Mouse (Mus musculus): ENCODE measurements around the gene Pfkp. TPM values are rescaled to one million over a fixed set of nuclear protein-coding genes. Genes with fewer than 3 reads are reported as not detected.

Pfkp gene
- polyA plus RNA-seq (2014; fragmentation: Nextera tagmentation; extraction: Ambion mirVana): 9.6 and 16.7 TPM in 2 replicates

DNA sequence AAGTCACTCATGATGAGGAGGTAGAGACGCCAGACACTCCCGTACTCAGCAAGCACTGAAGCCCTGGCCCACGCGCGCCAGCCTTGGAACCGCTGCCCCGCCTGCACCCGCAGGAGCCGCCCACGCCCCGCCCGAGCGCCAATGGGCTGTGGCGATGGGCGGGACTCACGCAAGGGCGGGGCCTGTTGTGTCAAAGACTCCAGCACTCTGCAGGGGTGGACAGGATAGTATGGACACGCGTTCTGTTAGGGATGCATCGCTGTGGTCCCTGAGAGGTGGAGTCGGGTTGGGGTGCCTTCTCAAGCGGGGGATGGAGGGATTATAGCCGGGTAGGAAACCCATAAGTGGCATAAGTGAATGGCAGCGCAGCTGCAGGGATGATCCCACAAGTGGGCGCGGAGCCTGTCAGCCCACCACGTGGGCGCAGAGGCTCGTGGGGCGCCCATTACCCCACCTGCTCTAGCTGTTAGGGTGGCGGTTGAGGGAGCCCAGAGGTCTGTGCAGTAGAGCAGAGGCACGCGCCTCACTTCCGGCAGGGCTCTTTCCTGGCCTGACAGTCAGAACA, at the start of gene Pfkp:
Gene Pfkp, minus strand, starts transcription at position 109 of the 565 bp plus-strand sequence.
- Histone ChIP-seq H3K4me2 (replicated peaks; ENCODE audit: low read depth, low read length) (peak within 1 kb of the TSS; percentile 83), H3K9me3 (ENCODE audit: control insufficient read depth, low read length) (no peaks in the 10 kb centered on the region), H3K27me3 (ENCODE audit: control insufficient read depth, insufficient read depth, low read length) (0 out of 2 replicates have a peak, but pooled peaks cover 2% of the 10 kb centered on the region), H3K9ac (ENCODE audit: low read depth, low read length) (peak within 1 kb of the TSS; percentile 49), H3K4me1 (ENCODE audit: control insufficient read depth, insufficient read depth, low read length) (no peaks in the 10 kb centered on the region), H3K36me3 (ENCODE audit: control insufficient read depth, insufficient read depth, low read length) (no peaks in the 10 kb centered on the region), H3K27ac (ENCODE audit: low read depth, low read length) (no peak within 1 kb of the TSS), H3K4me3 (ENCODE audit: low read length) (peak within 1 kb of the TSS; percentile 60)
- WGBS: 4% methylated on average over 34 of the region's 34 CpGs
- peak; percentile 97 for ATAC-seq (ENCODE audit: low FRiP score, low TSS enrichment)

DNA sequence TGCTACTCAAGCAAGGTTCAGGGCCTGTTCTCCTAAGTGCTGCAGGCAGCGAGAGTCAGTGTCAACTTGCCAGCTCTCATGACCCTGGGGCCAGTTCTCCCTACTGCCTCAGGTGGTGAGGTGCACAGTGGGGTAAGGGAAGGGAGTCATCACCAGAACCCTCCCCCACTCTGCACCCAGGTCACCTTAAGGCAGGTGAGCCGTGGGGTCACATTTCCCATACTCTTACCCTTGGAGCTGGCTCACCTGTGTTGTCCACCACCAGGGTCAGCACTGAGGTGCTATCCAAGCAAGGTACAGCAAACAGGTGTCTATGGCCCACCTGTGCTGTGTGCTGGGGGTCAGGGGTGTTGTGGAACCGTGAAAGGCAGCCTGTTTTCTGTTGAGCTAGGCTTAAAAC, 42.0 kb upstream of the Pfkp start:
- H3K36me3 ChIP-seq (ENCODE audit: control insufficient read depth, insufficient read depth, low read length): no peaks in the 10 kb centered on the region

DNA sequence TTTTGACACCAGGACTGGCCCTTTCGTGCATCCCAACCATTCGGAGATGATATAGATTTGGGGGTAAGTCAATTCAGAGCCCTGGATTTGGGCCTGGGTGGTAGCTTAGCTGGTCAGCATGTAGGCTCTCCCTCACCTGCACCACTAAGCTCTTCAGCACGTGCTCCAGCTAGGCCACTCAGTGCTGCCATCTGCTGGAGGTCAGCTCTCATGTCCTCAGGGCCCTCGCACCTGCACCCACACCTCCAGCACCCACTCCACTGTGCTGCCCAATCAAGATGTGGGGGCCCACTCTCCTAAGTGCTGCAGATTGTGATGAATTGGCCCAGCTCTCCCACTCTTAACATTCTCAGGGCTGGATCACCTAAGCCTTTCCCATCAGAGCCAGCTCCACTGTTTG, 41.4 kb upstream of the Pfkp start:
- H3K4me3 ChIP-seq (ENCODE audit: low read length): no peak overlapping the region
- no peak overlapping the region for H3K27ac ChIP-seq (ENCODE audit: low read depth, low read length)
- no peaks in the 10 kb centered on the region for H3K9me3 ChIP-seq (ENCODE audit: control insufficient read depth, low read length)
- H3K36me3 ChIP-seq (ENCODE audit: control insufficient read depth, insufficient read depth, low read length): no peaks in the 10 kb centered on the region
- WGBS: 70% methylated on average over 4 of the region's 4 CpGs
- H3K9ac ChIP-seq (ENCODE audit: low read depth, low read length): no peak overlapping the region
- no peak overlapping the region for H3K4me2 ChIP-seq (replicated peaks; ENCODE audit: low read depth, low read length)
- peak; percentile 49; the same call in 1 of the 2 replicates for ATAC-seq (ENCODE audit: low FRiP score, low TSS enrichment)
- H3K27me3 ChIP-seq (ENCODE audit: control insufficient read depth, insufficient read depth, low read length): no peaks in the 10 kb centered on the region
- H3K4me1 ChIP-seq (ENCODE audit: control insufficient read depth, insufficient read depth, low read length): no peaks in the 10 kb centered on the region

More for the DNA sequence above, 42.0 kb upstream of the Pfkp start:
- H3K9ac ChIP-seq (ENCODE audit: low read depth, low read length): no peak overlapping the region
- H3K9me3 ChIP-seq (ENCODE audit: control insufficient read depth, low read length): no peaks in the 10 kb centered on the region
- no peaks in the 10 kb centered on the region for H3K27me3 ChIP-seq (ENCODE audit: control insufficient read depth, insufficient read depth, low read length)
- no peaks in the 10 kb centered on the region for H3K4me1 ChIP-seq (ENCODE audit: control insufficient read depth, insufficient read depth, low read length)
- H3K27ac ChIP-seq (ENCODE audit: low read depth, low read length): no peak overlapping the region
- ATAC-seq (ENCODE audit: low FRiP score, low TSS enrichment): no peak
- no peak overlapping the region for H3K4me2 ChIP-seq (replicated peaks; ENCODE audit: low read depth, low read length)
- WGBS: 88% methylated on average over 3 of the region's 3 CpGs
- no peak overlapping the region for H3K4me3 ChIP-seq (ENCODE audit: low read length)

DNA sequence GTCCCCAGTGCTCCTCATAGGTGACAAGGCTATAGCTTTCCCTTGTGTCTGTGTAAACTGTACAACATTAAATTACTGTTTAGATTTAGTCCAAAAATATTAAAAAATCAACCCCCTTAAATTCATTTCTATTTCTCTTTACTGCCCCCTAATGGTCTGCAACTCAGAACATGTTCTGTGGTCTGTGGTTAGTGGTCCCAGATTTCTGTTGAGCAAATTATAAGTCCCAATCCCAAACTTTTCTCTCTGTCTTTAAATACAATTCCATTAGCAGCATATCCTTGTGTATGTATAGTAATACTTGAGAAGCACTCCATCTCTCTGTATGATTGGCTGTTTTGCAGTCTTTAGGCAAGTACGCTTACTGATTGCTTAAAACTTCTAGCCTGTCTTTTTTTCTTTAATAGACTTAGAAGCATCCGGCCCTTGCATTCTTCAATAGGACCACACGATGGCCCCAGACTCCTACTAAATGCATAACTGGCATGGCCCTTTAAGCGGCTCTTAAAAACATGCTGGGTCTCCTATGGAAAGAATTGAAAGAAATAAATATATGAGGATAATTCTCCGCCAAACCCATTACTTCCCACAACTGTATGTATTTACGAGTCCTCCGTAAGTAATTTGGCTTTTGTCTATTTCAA, 40.3 kb upstream of the Pfkp start:
- no peaks in the 10 kb centered on the region for H3K36me3 ChIP-seq (ENCODE audit: control insufficient read depth, insufficient read depth, low read length)
- H3K9me3 ChIP-seq (ENCODE audit: control insufficient read depth, low read length): no peaks in the 10 kb centered on the region
- WGBS: 50% methylated on average over 7 of the region's 7 CpGs
- H3K27ac ChIP-seq (ENCODE audit: low read depth, low read length): no peak overlapping the region
- no peak overlapping the region for H3K4me2 ChIP-seq (replicated peaks; ENCODE audit: low read depth, low read length)
- no peak overlapping the region for H3K4me3 ChIP-seq (ENCODE audit: low read length)
- H3K4me1 ChIP-seq (ENCODE audit: control insufficient read depth, insufficient read depth, low read length): no peaks in the 10 kb centered on the region
- peak; percentile 73; the same call in 1 of the 2 replicates for ATAC-seq (ENCODE audit: low FRiP score, low TSS enrichment)
- no peaks in the 10 kb centered on the region for H3K27me3 ChIP-seq (ENCODE audit: control insufficient read depth, insufficient read depth, low read length)
- no peak overlapping the region for H3K9ac ChIP-seq (ENCODE audit: low read depth, low read length)

GRCm38 (mm10) chr13:6666887-6667286, 18.3 kb upstream of the Pfkp start:
- no peak for ATAC-seq (ENCODE audit: low FRiP score, low TSS enrichment)
- Histone ChIP-seq H3K9ac (ENCODE audit: low read depth, low read length) (no peak overlapping the region), H3K27ac (ENCODE audit: low read depth, low read length) (no peak overlapping the region), H3K36me3 (ENCODE audit: control insufficient read depth, insufficient read depth, low read length) (no peaks in the 10 kb centered on the region), H3K9me3 (ENCODE audit: control insufficient read depth, low read length) (no peaks in the 10 kb centered on the region), H3K4me2 (replicated peaks; ENCODE audit: low read depth, low read length) (no peak overlapping the region), H3K4me3 (ENCODE audit: low read length) (no peak overlapping the region), H3K4me1 (ENCODE audit: control insufficient read depth, insufficient read depth, low read length) (no peaks in the 10 kb centered on the region), H3K27me3 (ENCODE audit: control insufficient read depth, insufficient read depth, low read length) (no peaks in the 10 kb centered on the region)
- 77% methylated on average over 4 of the region's 4 CpGs for WGBS

- no peaks in the 10 kb centered on the region for H3K27me3 ChIP-seq (ENCODE audit: control insufficient read depth, insufficient read depth, low read length)
- no peak overlapping the region for H3K9ac ChIP-seq (ENCODE audit: low read depth, low read length)
- 61% methylated on average over 1 of the region's 1 CpGs for WGBS
- ATAC-seq (ENCODE audit: low FRiP score, low TSS enrichment): no peak
- no peak overlapping the region for H3K27ac ChIP-seq (ENCODE audit: low read depth, low read length)
- no peak overlapping the region for H3K4me2 ChIP-seq (replicated peaks; ENCODE audit: low read depth, low read length)
- H3K36me3 ChIP-seq (ENCODE audit: control insufficient read depth, insufficient read depth, low read length): no peaks in the 10 kb centered on the region
- H3K4me1 ChIP-seq (ENCODE audit: control insufficient read depth, insufficient read depth, low read length): no peaks in the 10 kb centered on the region
- no peaks in the 10 kb centered on the region for H3K9me3 ChIP-seq (ENCODE audit: control insufficient read depth, low read length)
- H3K4me3 ChIP-seq (ENCODE audit: low read length): no peak overlapping the region
Measured at GRCm38 (mm10) chr13:6665506-6665905, 16.9 kb upstream of the Pfkp start.

- H3K9ac ChIP-seq (ENCODE audit: low read depth, low read length): no peak overlapping the region
- no peak overlapping the region for H3K4me3 ChIP-seq (ENCODE audit: low read length)
- H3K9me3 ChIP-seq (ENCODE audit: control insufficient read depth, low read length): no peaks in the 10 kb centered on the region
- H3K27me3 ChIP-seq (ENCODE audit: control insufficient read depth, insufficient read depth, low read length): no peaks in the 10 kb centered on the region
- no peak overlapping the region for H3K27ac ChIP-seq (ENCODE audit: low read depth, low read length)
- no peaks in the 10 kb centered on the region for H3K4me1 ChIP-seq (ENCODE audit: control insufficient read depth, insufficient read depth, low read length)
- ATAC-seq (ENCODE audit: low FRiP score, low TSS enrichment): no peak
- H3K36me3 ChIP-seq (ENCODE audit: control insufficient read depth, insufficient read depth, low read length): no peaks in the 10 kb centered on the region
- H3K4me2 ChIP-seq (replicated peaks; ENCODE audit: low read depth, low read length): no peak overlapping the region
- 72% methylated on average over 5 of the region's 5 CpGs for WGBS
Measured at GRCm38 (mm10) chr13:6664216-6664615, 15.6 kb upstream of the Pfkp start.

DNA sequence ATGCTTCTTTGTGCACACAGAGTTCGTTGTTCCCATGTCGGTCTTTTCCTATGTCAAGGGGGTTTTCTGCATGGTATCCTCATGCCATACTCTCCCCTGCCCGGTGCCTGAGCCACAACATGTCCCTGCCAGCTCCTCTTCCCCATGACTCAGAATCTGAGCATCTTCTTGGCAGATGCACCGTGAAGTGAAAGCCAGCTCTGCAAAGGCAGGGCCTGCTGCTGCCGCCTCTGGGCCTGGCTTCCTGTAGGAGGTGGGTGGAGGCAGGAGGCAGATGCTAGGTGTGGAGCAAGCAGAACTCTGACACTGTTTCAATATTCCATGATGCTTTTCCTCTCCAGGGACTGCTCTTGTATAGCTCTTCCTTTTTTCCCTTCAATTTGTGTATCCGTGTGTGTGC, 10.7 kb upstream of the Pfkp start:
- Histone ChIP-seq H3K4me2 (replicated peaks; ENCODE audit: low read depth, low read length) (no peak overlapping the region), H3K27ac (ENCODE audit: low read depth, low read length) (no peak overlapping the region), H3K27me3 (ENCODE audit: control insufficient read depth, insufficient read depth, low read length) (no peaks in the 10 kb centered on the region), H3K9ac (ENCODE audit: low read depth, low read length) (no peak overlapping the region), H3K4me3 (ENCODE audit: low read length) (no peak overlapping the region), H3K36me3 (ENCODE audit: control insufficient read depth, insufficient read depth, low read length) (no peaks in the 10 kb centered on the region), H3K9me3 (ENCODE audit: control insufficient read depth, low read length) (no peaks in the 10 kb centered on the region), H3K4me1 (ENCODE audit: control insufficient read depth, insufficient read depth, low read length) (no peaks in the 10 kb centered on the region)
- no peak for ATAC-seq (ENCODE audit: low FRiP score, low TSS enrichment)
- WGBS: 85% methylated on average over 6 of the region's 6 CpGs

DNA sequence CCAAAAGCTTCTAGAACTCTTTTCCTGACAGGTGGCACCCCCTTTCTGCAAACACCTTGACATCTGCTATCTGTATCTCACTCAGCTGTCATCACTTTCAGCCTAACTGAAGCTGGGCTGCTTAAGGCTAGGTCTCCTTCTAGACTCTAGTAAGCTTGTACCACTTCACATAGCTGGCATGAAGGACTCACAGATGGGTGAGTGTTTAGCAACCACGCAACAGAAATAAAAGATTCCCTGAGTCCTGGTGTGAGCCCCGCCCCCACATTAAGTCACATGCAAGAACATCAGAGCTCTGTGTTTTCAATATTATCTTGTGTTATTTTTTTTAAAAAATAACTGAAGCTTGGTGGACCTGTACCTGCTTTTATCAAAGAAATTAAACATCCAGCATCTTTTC, 8.7 kb upstream of the Pfkp start:
- no peak overlapping the region for H3K4me3 ChIP-seq (ENCODE audit: low read length)
- no peak overlapping the region for H3K27ac ChIP-seq (ENCODE audit: low read depth, low read length)
- no peaks in the 10 kb centered on the region for H3K36me3 ChIP-seq (ENCODE audit: control insufficient read depth, insufficient read depth, low read length)
- H3K9ac ChIP-seq (ENCODE audit: low read depth, low read length): no peak overlapping the region
- no peak overlapping the region for H3K4me2 ChIP-seq (replicated peaks; ENCODE audit: low read depth, low read length)
- no peaks in the 10 kb centered on the region for H3K4me1 ChIP-seq (ENCODE audit: control insufficient read depth, insufficient read depth, low read length)
- no peaks in the 10 kb centered on the region for H3K9me3 ChIP-seq (ENCODE audit: control insufficient read depth, low read length)
- 83% methylated on average over 2 of the region's 2 CpGs for WGBS
- H3K27me3 ChIP-seq (ENCODE audit: control insufficient read depth, insufficient read depth, low read length): no peaks in the 10 kb centered on the region
- ATAC-seq (ENCODE audit: low FRiP score, low TSS enrichment): no peak

Measured in kidney, embryonic 14.5 days (tissue).